Mouse (Mus musculus): ENCODE measurements around the gene Txlnb. TPM values are rescaled to one million over a fixed set of nuclear protein-coding genes. Genes with fewer than 3 reads are reported as not detected.
"Not testable (repeated sequence)": the region's sequence is repeated elsewhere in the genome, so short reads cannot be mapped to it uniquely, and the experiment has no call there.

Txlnb gene
- polyA plus RNA-seq, 1 experiment, result 0.53 TPM

- Histone ChIP-seq H3K27me3 (ENCODE audit: control insufficient read depth, insufficient read depth, low read length) (no peaks in the 10 kb centered on the region), H3K36me3 (ENCODE audit: control insufficient read depth, insufficient read depth, low read length) (no peaks in the 10 kb centered on the region), H3K4me3 (ENCODE audit: control insufficient read depth, low read depth, low read length) (no peak overlapping the region; the same call in 1 of the 2 replicates), H3K4me1 (ENCODE audit: control insufficient read depth, insufficient read depth, low read length) (peaks cover 2% of the 10 kb centered on the region; the same call in 1 of the 2 replicates), H3K27ac (ENCODE audit: control insufficient read depth, insufficient read depth, low read depth, low read length) (no peak overlapping the region)
- TF ChIP-seq CTCF (IDR thresholded peaks at IDR 0.05; ENCODE audit: control insufficient read depth, insufficient read depth, insufficient replicate concordance, low read depth, low read length) (no peak), POLR2A (IDR thresholded peaks at IDR 0.05; ENCODE audit: control insufficient read depth, low read depth, low read length) (no peak)
These were observed 23.7 kb upstream of the Txlnb start for GRCm38 (mm10) chr10:17772364-17772763.

- Histone ChIP-seq H3K27me3 (ENCODE audit: control insufficient read depth, insufficient read depth, low read length) (no peaks in the 10 kb centered on the region), H3K36me3 (ENCODE audit: control insufficient read depth, insufficient read depth, low read length) (no peaks in the 10 kb centered on the region), H3K27ac (ENCODE audit: control insufficient read depth, insufficient read depth, low read depth, low read length) (no peak overlapping the region), H3K4me3 (ENCODE audit: control insufficient read depth, low read depth, low read length) (no peak overlapping the region), H3K4me1 (ENCODE audit: control insufficient read depth, insufficient read depth, low read length) (peaks cover 2% of the 10 kb centered on the region; the same call in 1 of the 2 replicates)
- TF ChIP-seq CTCF (IDR thresholded peaks at IDR 0.05; ENCODE audit: control insufficient read depth, insufficient read depth, insufficient replicate concordance, low read depth, low read length) (no peak), POLR2A (IDR thresholded peaks at IDR 0.05; ENCODE audit: control insufficient read depth, low read depth, low read length) (no peak)
These were observed 21.7 kb upstream of the Txlnb start for GRCm38 (mm10) chr10:17774366-17774765.

DNA sequence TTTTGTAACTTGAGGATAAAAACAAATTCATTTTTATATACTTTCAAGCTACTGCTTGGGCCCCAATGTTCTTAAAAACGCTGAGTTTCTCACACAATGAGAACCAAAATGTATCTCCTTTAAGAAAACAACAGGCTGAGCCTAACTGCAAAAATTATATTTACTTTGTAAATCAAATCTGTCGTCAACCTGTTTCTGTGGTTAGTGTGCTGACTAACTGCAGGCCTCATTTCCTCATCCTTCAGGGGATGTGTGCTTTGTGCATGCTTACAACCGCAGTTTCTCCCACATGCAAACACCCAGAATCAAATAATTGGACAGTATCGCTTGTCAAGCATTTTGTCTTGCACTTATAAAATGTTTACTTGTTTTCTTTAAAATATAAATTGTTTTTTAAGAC lies 20.9 kb upstream of the Txlnb start:
- Histone ChIP-seq H3K36me3 (ENCODE audit: control insufficient read depth, insufficient read depth, low read length) (no peaks in the 10 kb centered on the region), H3K4me3 (ENCODE audit: control insufficient read depth, low read depth, low read length) (no peak overlapping the region), H3K27me3 (ENCODE audit: control insufficient read depth, insufficient read depth, low read length) (no peaks in the 10 kb centered on the region), H3K4me1 (ENCODE audit: control insufficient read depth, insufficient read depth, low read length) (peaks cover 2% of the 10 kb centered on the region; the same call in 1 of the 2 replicates), H3K27ac (ENCODE audit: control insufficient read depth, insufficient read depth, low read depth, low read length) (no peak overlapping the region)
- TF ChIP-seq CTCF (IDR thresholded peaks at IDR 0.05; ENCODE audit: control insufficient read depth, insufficient read depth, insufficient replicate concordance, low read depth, low read length), result no peak
- TF ChIP-seq POLR2A (IDR thresholded peaks at IDR 0.05; ENCODE audit: control insufficient read depth, low read depth, low read length), result no peak

GRCm38 (mm10) chr10:17776684-17777083 lies 19.3 kb upstream of the Txlnb start:
- not testable (repeated sequence) for H3K4me3 ChIP-seq (ENCODE audit: control insufficient read depth, low read depth, low read length); H3K27me3 ChIP-seq (ENCODE audit: control insufficient read depth, insufficient read depth, low read length); H3K4me1 ChIP-seq (ENCODE audit: control insufficient read depth, insufficient read depth, low read length); H3K36me3 ChIP-seq (ENCODE audit: control insufficient read depth, insufficient read depth, low read length)
- H3K27ac ChIP-seq (ENCODE audit: control insufficient read depth, insufficient read depth, low read depth, low read length), result 0 out of 2 replicates have a peak overlapping the region, but pooled peaks have one; percentile 36

GRCm38 (mm10) chr10:17786771-17787170 lies 9.3 kb upstream of the Txlnb start:
- TF ChIP-seq CTCF (IDR thresholded peaks at IDR 0.05; ENCODE audit: control insufficient read depth, insufficient read depth, insufficient replicate concordance, low read depth, low read length), result no peak
- TF ChIP-seq POLR2A (IDR thresholded peaks at IDR 0.05; ENCODE audit: control insufficient read depth, low read depth, low read length), result no peak
- Histone ChIP-seq H3K36me3 (ENCODE audit: control insufficient read depth, insufficient read depth, low read length) (no peaks in the 10 kb centered on the region), H3K4me3 (ENCODE audit: control insufficient read depth, low read depth, low read length) (no peak overlapping the region), H3K27me3 (ENCODE audit: control insufficient read depth, insufficient read depth, low read length) (no peaks in the 10 kb centered on the region), H3K27ac (ENCODE audit: control insufficient read depth, insufficient read depth, low read depth, low read length) (no peak overlapping the region), H3K4me1 (ENCODE audit: control insufficient read depth, insufficient read depth, low read length) (no peaks in the 10 kb centered on the region)

- H3K27ac ChIP-seq (ENCODE audit: control insufficient read depth, insufficient read depth, low read depth, low read length), result no peak overlapping the region
- H3K4me3 ChIP-seq (ENCODE audit: control insufficient read depth, low read depth, low read length), result no peak overlapping the region
- no peaks in the 10 kb centered on the region for H3K27me3 ChIP-seq (ENCODE audit: control insufficient read depth, insufficient read depth, low read length)
- TF ChIP-seq CTCF (IDR thresholded peaks at IDR 0.05; ENCODE audit: control insufficient read depth, insufficient read depth, insufficient replicate concordance, low read depth, low read length) (no peak), POLR2A (IDR thresholded peaks at IDR 0.05; ENCODE audit: control insufficient read depth, low read depth, low read length) (no peak)
- H3K36me3 ChIP-seq (ENCODE audit: control insufficient read depth, insufficient read depth, low read length), result no peaks in the 10 kb centered on the region
- H3K4me1 ChIP-seq (ENCODE audit: control insufficient read depth, insufficient read depth, low read length), result no peaks in the 10 kb centered on the region
These were observed 8.1 kb upstream of the Txlnb start for GRCm38 (mm10) chr10:17787938-17788337.

- Histone ChIP-seq H3K4me1 (ENCODE audit: control insufficient read depth, insufficient read depth, low read length) (no peaks in the 10 kb centered on the region), H3K27me3 (ENCODE audit: control insufficient read depth, insufficient read depth, low read length) (no peaks in the 10 kb centered on the region), H3K36me3 (ENCODE audit: control insufficient read depth, insufficient read depth, low read length) (no peaks in the 10 kb centered on the region), H3K4me3 (ENCODE audit: control insufficient read depth, low read depth, low read length) (no peak overlapping the region), H3K27ac (ENCODE audit: control insufficient read depth, insufficient read depth, low read depth, low read length) (no peak overlapping the region)
- TF ChIP-seq POLR2A (IDR thresholded peaks at IDR 0.05; ENCODE audit: control insufficient read depth, low read depth, low read length) (no peak), CTCF (IDR thresholded peaks at IDR 0.05; ENCODE audit: control insufficient read depth, insufficient read depth, insufficient replicate concordance, low read depth, low read length) (no peak)
These were observed 7.7 kb upstream of the Txlnb start for GRCm38 (mm10) chr10:17788347-17788746.

DNA sequence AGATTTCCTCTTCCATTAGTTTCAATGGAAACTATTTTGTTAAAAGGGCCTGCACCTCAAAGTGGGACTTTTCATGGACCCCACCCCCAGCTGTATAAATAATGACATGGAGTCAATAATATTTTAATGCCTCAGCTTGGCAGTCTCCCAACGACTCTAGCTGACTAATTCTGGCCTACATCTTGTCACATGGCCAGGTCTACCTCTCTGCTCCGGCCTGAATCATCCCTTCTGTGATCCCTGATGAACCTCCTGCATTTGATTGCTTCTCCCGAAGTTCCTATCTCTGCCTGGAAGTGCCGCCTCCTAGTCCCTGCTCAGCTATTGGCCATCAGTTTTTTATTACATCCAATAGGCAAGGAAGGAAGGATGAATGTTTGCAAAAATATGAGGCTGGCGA lies 2.1 kb upstream of the Txlnb start:
- Histone ChIP-seq H3K27me3 (ENCODE audit: control insufficient read depth, insufficient read depth, low read length) (no peaks in the 10 kb centered on the region), H3K27ac (ENCODE audit: control insufficient read depth, insufficient read depth, low read depth, low read length) (no peak overlapping the region), H3K36me3 (ENCODE audit: control insufficient read depth, insufficient read depth, low read length) (no peaks in the 10 kb centered on the region), H3K4me3 (ENCODE audit: control insufficient read depth, low read depth, low read length) (no peak overlapping the region), H3K4me1 (ENCODE audit: control insufficient read depth, insufficient read depth, low read length) (peaks cover 4% of the 10 kb centered on the region; the same call in 1 of the 2 replicates)
- TF ChIP-seq POLR2A (IDR thresholded peaks at IDR 0.05; ENCODE audit: control insufficient read depth, low read depth, low read length) (no peak), CTCF (IDR thresholded peaks at IDR 0.05; ENCODE audit: control insufficient read depth, insufficient read depth, insufficient replicate concordance, low read depth, low read length) (no peak)
